Mouse (Mus musculus) T-helper 1 cell (primary cell): ENCODE results near the gene Pcdh7.

Source experiments
- in situ Hi-C: fragments of 300-600 bp; cut with MboI, MseI; formaldehyde crosslinking; loops from one replicate; pipeline ENCODE4 v1.15.1; 2025; ENCODE audit warnings: high pct_unique_total_duplicates

The Pcdh7 gene

GRCm38 (mm10) chr5:57743956-57744661 lies 26.3 kb downstream of the Pcdh7 start:
- in situ Hi-C loops, result no loop called here

GRCm38 (mm10) chr5:57745879-57746278 lies 28.1 kb downstream of the Pcdh7 start:
- in situ Hi-C loops, result no loop called here

GRCm38 (mm10) chr5:57750320-57750719 lies 32.6 kb downstream of the Pcdh7 start:
- in situ Hi-C loops, result no loop called here

GRCm38 (mm10) chr5:57755791-57756190 lies 38.0 kb downstream of the Pcdh7 start:
- in situ Hi-C loops, result no loop called here

- in situ Hi-C loops, result no loop called here
Measured at GRCm38 (mm10) chr5:57756726-57757424, 39.1 kb downstream of the Pcdh7 start.

GRCm38 (mm10) chr5:57757436-57757898 lies 39.7 kb downstream of the Pcdh7 start:
- in situ Hi-C loops, result no loop called here

- in situ Hi-C loops, result no loop called here
Measured at GRCm38 (mm10) chr5:57758968-57759367, 41.2 kb downstream of the Pcdh7 start.

GRCm38 (mm10) chr5:57760069-57761063 lies 42.6 kb downstream of the Pcdh7 start:
- in situ Hi-C loops, result no loop called here

- in situ Hi-C loops, result no loop called here
Measured at GRCm38 (mm10) chr5:57765356-57765755, 47.6 kb downstream of the Pcdh7 start.

GRCm38 (mm10) chr5:57767346-57767745 lies 49.6 kb downstream of the Pcdh7 start:
- in situ Hi-C loops, result no loop called here

GRCm38 (mm10) chr5:57768469-57769022 lies 50.8 kb downstream of the Pcdh7 start:
- in situ Hi-C loops, result no loop called here

GRCm38 (mm10) chr5:57769644-57770043 lies 51.9 kb downstream of the Pcdh7 start:
- in situ Hi-C loops, result no loop called here

- in situ Hi-C loops, result no loop called here
Measured at GRCm38 (mm10) chr5:57770364-57770763, 52.6 kb downstream of the Pcdh7 start.

GRCm38 (mm10) chr5:57771122-57771521 lies 53.4 kb downstream of the Pcdh7 start:
- in situ Hi-C loops, result no loop called here

GRCm38 (mm10) chr5:57772711-57773110 lies 54.9 kb downstream of the Pcdh7 start:
- in situ Hi-C loops, result no loop called here

- in situ Hi-C loops, result no loop called here
Measured at GRCm38 (mm10) chr5:57774496-57774895, 56.7 kb downstream of the Pcdh7 start.

- in situ Hi-C loops, result no loop called here
Measured at GRCm38 (mm10) chr5:57778093-57778492, 60.3 kb downstream of the Pcdh7 start.

GRCm38 (mm10) chr5:57779951-57780350 lies 62.2 kb downstream of the Pcdh7 start:
- in situ Hi-C loops, result no loop called here

- in situ Hi-C loops, result no loop called here
Measured at GRCm38 (mm10) chr5:57780574-57780973, 62.8 kb downstream of the Pcdh7 start.

- in situ Hi-C loops, result no loop called here
Measured at GRCm38 (mm10) chr5:57781950-57782349, 64.2 kb downstream of the Pcdh7 start.

GRCm38 (mm10) chr5:57782546-57782945 lies 64.8 kb downstream of the Pcdh7 start:
- in situ Hi-C loops, result no loop called here
